Mouse (Mus musculus) neural tube, embryonic 14.5 days (tissue): ENCODE measurements around the gene Pde10a. TPM values are rescaled to one million over a fixed set of nuclear protein-coding genes. Genes with fewer than 3 reads are reported as not detected.

Experiments
- ATAC-seq: fragments of 200-750 bp; cut with Nextera tagmentation; 2 replicates; pipeline ENCODE4 v1.8.0; 2017; ENCODE audit warnings: low read depth, mild to moderate bottlenecking, moderate TSS enrichment, moderate library complexity
- H3K27ac ChIP-seq: fragments of 300-500 bp; sonication (generic); 2 replicates; pipeline ENCODE4 v1.5.1; 2014; ENCODE audit warnings: low read depth, mild to moderate bottlenecking, control low read depth, low read length, moderate library complexity, mixed read lengths
- H3K27me3 ChIP-seq: fragments of 300-500 bp; sonication (generic); 2 replicates; pipeline ENCODE4 v1.6.1; 2014; ENCODE audit warnings: low read length; ENCODE audit not compliant: control insufficient read depth, insufficient read depth
- H3K36me3 ChIP-seq: fragments of 300-500 bp; sonication (generic); 2 replicates; pipeline ENCODE4 v1.6.1; 2014; ENCODE audit warnings: low read length, mixed read lengths; ENCODE audit not compliant: control insufficient read depth, insufficient read depth
- H3K4me1 ChIP-seq: fragments of 300-500 bp; sonication (generic); 2 replicates; pipeline ENCODE4 v1.6.1; 2014; ENCODE audit warnings: low read length; ENCODE audit not compliant: control insufficient read depth, insufficient read depth
- H3K4me2 ChIP-seq: fragments of 300-500 bp; sonication (generic); 2 replicates; pipeline ENCODE4 v1.6.1; 2014; ENCODE audit warnings: mild to moderate bottlenecking, low read depth, low read length, control low read depth
- H3K4me3 ChIP-seq: fragments of 300-500 bp; sonication (generic); 2 replicates; pipeline ENCODE4 v1.5.1; 2014; ENCODE audit warnings: low read depth, low read length, control low read depth, mixed read lengths
- H3K9ac ChIP-seq: fragments of 300-500 bp; sonication (generic); replicated peaks from 2 replicates; pipeline ENCODE4 v1.6.1; 2014; ENCODE audit warnings: low read depth, mild to moderate bottlenecking, control low read depth, low read length, mixed read lengths
- H3K9me3 ChIP-seq: fragments of 300-500 bp; sonication (generic); 2 replicates; pipeline ENCODE4 v1.6.1; 2016; ENCODE audit warnings: low read length; ENCODE audit not compliant: control insufficient read depth
- WGBS: fragments of 180-500 bp; shearing (Covaris S2); extraction: QIAGEN DNeasy Blood & Tissue Kit; methylation state at CpG from one replicate; pipeline ENCODE4 v1.1.7; 2014; 5-methylcytosine and 5-hydroxymethylcytosine counted together
- polyA plus RNA-seq: library from polyadenylated mRNA; unstranded; fragments of >200 nt; fragmentation: Nextera tagmentation; extraction: Ambion mirVana; gene quantifications from 2 replicates; pipeline ENCODE4 v1.2.1, GENCODE M21; 2014

Gene Pde10a
- polyA plus RNA-seq, 1 experiment from 2014 or later: 16.2 TPM

GRCm38 (mm10) chr17:8864638-8865497, 339.7 kb downstream of the Pde10a start:
- H3K4me2 ChIP-seq: no peak overlapping the region
- no peaks in the 10 kb centered on the region for H3K4me1 ChIP-seq
- no peak overlapping the region for H3K9ac ChIP-seq

GRCm38 (mm10) chr17:8867331-8868237, 342.4 kb downstream of the Pde10a start:
- WGBS: 79% methylated on average over 25 of the region's 25 CpGs
- Histone ChIP-seq H3K27ac (no peak overlapping the region), H3K9ac (no peak overlapping the region), H3K27me3 (no peaks in the 10 kb centered on the region), H3K9me3 (no peaks in the 10 kb centered on the region), H3K36me3 (no peaks in the 10 kb centered on the region), H3K4me3 (no peak overlapping the region), H3K4me2 (no peak overlapping the region), H3K4me1 (peaks cover 6% of the 10 kb centered on the region; the same call in 1 of the 2 replicates)
- no peak for ATAC-seq

More at GRCm38 (mm10) chr17:8864638-8865497, 339.7 kb downstream of the Pde10a start:
- no peaks in the 10 kb centered on the region for H3K27me3 ChIP-seq
- no peak overlapping the region for H3K27ac ChIP-seq
- WGBS: 69% methylated on average over 8 of the region's 8 CpGs
- no peaks in the 10 kb centered on the region for H3K9me3 ChIP-seq
- ATAC-seq: no peak
- no peaks in the 10 kb centered on the region for H3K36me3 ChIP-seq
- H3K4me3 ChIP-seq: no peak overlapping the region

- Histone ChIP-seq H3K4me2 (no peak overlapping the region), H3K4me1 (peaks cover 6% of the 10 kb centered on the region; the same call in 1 of the 2 replicates), H3K9me3 (no peaks in the 10 kb centered on the region), H3K9ac (no peak overlapping the region), H3K4me3 (no peak overlapping the region), H3K27me3 (no peaks in the 10 kb centered on the region), H3K27ac (no peak overlapping the region), H3K36me3 (no peaks in the 10 kb centered on the region)
- WGBS: 92% methylated on average over 10 of the region's 10 CpGs
- ATAC-seq: no peak
Measured at GRCm38 (mm10) chr17:8869287-8869686, 344.1 kb downstream of the Pde10a start.

- no peak overlapping the region for H3K27ac ChIP-seq
- H3K9ac ChIP-seq: no peak overlapping the region
- peaks cover 6% of the 10 kb centered on the region; the same call in 1 of the 2 replicates for H3K4me1 ChIP-seq
- H3K4me2 ChIP-seq: no peak overlapping the region
- no peaks in the 10 kb centered on the region for H3K27me3 ChIP-seq
- no peak for ATAC-seq
- H3K9me3 ChIP-seq: no peaks in the 10 kb centered on the region
- 81% methylated on average over 7 of the region's 7 CpGs for WGBS
- no peaks in the 10 kb centered on the region for H3K36me3 ChIP-seq
- no peak overlapping the region for H3K4me3 ChIP-seq
Measured at GRCm38 (mm10) chr17:8870848-8871247, 345.7 kb downstream of the Pde10a start.

- H3K27ac ChIP-seq: no peak overlapping the region
- H3K4me1 ChIP-seq: peaks cover 6% of the 10 kb centered on the region; the same call in 1 of the 2 replicates
- H3K9ac ChIP-seq: no peak overlapping the region
- WGBS: 84% methylated on average over 7 of the region's 7 CpGs
- no peaks in the 10 kb centered on the region for H3K27me3 ChIP-seq
- H3K4me2 ChIP-seq: no peak overlapping the region
- H3K36me3 ChIP-seq: no peaks in the 10 kb centered on the region
- H3K9me3 ChIP-seq: no peaks in the 10 kb centered on the region
- H3K4me3 ChIP-seq: no peak overlapping the region
- no peak for ATAC-seq
Measured at GRCm38 (mm10) chr17:8871396-8871795, 346.2 kb downstream of the Pde10a start.

GRCm38 (mm10) chr17:8871997-8872593, 346.9 kb downstream of the Pde10a start:
- H3K4me3 ChIP-seq: no peak overlapping the region
- H3K9me3 ChIP-seq: no peaks in the 10 kb centered on the region
- 0 out of 2 replicates have a peak, but pooled peaks have one; percentile 58 for ATAC-seq
- WGBS: 49% methylated on average over 12 of the region's 12 CpGs
- H3K27me3 ChIP-seq: no peaks in the 10 kb centered on the region
- H3K9ac ChIP-seq: no peak overlapping the region
- peaks cover 6% of the 10 kb centered on the region; the same call in 1 of the 2 replicates for H3K4me1 ChIP-seq
- H3K27ac ChIP-seq: no peak overlapping the region; the same call in 1 of the 2 replicates
- H3K36me3 ChIP-seq: no peaks in the 10 kb centered on the region
- no peak overlapping the region for H3K4me2 ChIP-seq

GRCm38 (mm10) chr17:8872611-8873010, 347.4 kb downstream of the Pde10a start:
- no peak overlapping the region for H3K4me2 ChIP-seq
- no peaks in the 10 kb centered on the region for H3K36me3 ChIP-seq
- no peak overlapping the region; the same call in 1 of the 2 replicates for H3K27ac ChIP-seq
- no peak overlapping the region for H3K4me3 ChIP-seq
- H3K9me3 ChIP-seq: no peaks in the 10 kb centered on the region
- peaks cover 6% of the 10 kb centered on the region; the same call in 1 of the 2 replicates for H3K4me1 ChIP-seq
- WGBS: 47% methylated on average over 8 of the region's 8 CpGs
- H3K9ac ChIP-seq: no peak overlapping the region
- ATAC-seq: no peak
- H3K27me3 ChIP-seq: no peaks in the 10 kb centered on the region

GRCm38 (mm10) chr17:8878056-8878455, 352.9 kb downstream of the Pde10a start:
- Histone ChIP-seq H3K4me2 (no peak overlapping the region), H3K4me3 (no peak overlapping the region)
- WGBS: 39% methylated on average over 1 of the region's 1 CpGs

More at GRCm38 (mm10) chr17:8878056-8878455, 352.9 kb downstream of the Pde10a start:
- Histone ChIP-seq H3K9me3 (no peaks in the 10 kb centered on the region), H3K27ac (no peak overlapping the region), H3K4me1 (no peaks in the 10 kb centered on the region), H3K36me3 (no peaks in the 10 kb centered on the region), H3K27me3 (no peaks in the 10 kb centered on the region), H3K9ac (no peak overlapping the region)
- ATAC-seq: no peak
